Mouse (Mus musculus) left cerebral cortex, adult 18-20 months (tissue): Measurements from ENCODE around the gene Golph3l. TPM values are rescaled to one million over a fixed set of nuclear protein-coding genes. Genes with fewer than 3 reads are reported as not detected.
A peak's percentile ranks its signal among the peaks of the same experiment; 100 is the strongest.
"Not testable (repeated sequence)": the region's sequence is repeated elsewhere in the genome, so short reads cannot be mapped to it uniquely, and the experiment has no call there.

Experiments used
- DNase-seq, 2 experiments: peaks; one replicate each; pipeline ENCODE4 v3.0.0; 2021 to 2022; ENCODE audit warnings: low spot score in 2 of 2, mixed read lengths in 1 of 2
- total RNA-seq, 2 experiments: library from RNA; stranded (reverse); gene quantifications; 2 replicates each; pipeline ENCODE4 v1.2.3; 2021

Golph3l gene
- total RNA-seq, 2 experiments from 2014 or later = 18.6 to 20.4 TPM

GRCm38 (mm10) chr3:95623991-95624515, 35.3 kb downstream of the Golph3l start:
- DNase-seq = not testable (repeated sequence)

GRCm38 (mm10) chr3:95624628-95625503, 36.1 kb downstream of the Golph3l start, which contains the start of gene Ensa:
Gene Ensa (plus strand): TSS chr3:95624993.
- DNase-seq = peak; percentile 96 to 97

DNA sequence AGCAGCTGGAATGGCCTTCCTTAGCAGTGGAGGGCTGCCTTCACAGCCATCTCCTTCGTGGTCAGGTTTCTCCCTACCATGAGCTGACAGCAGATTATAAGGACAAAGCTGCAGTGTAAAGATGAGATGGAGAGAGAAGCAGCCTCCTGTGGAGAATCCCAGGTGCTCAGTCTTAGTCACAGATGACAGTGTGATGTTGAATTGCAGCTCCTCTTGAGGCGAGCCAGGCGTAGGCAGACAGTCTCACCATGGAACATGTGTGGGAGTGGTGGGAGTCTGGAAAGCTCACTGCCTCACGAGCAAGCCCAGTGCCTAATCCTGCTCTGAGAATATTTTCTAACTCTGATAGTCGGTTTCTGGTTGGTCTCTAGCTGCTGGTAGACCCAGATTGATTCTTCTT, 39.0 kb downstream of the Golph3l start:
- DNase-seq = peak; percentile 79 to 85

DNA sequence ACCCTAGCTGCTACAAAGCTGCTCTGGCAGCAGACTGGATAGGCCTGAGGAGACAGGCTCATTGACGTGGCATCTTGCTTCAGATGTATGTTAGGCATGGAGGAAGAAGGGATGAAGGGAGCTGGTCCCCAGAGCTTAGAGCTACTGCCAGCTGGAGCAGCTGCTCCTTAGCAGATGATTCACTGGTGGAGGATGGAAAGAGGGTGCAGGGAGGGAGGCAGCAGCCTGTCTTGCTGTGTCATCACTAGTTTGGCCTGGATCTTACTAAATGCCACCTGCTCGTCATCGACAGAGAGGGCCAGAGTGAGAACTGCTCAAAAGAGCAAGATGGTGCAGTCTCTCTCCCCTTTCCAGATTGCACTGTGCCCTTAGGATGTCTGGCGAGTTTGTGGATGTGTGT, 41.0 kb downstream of the Golph3l start:
- peak; percentile 72 to 76 for DNase-seq

DNA sequence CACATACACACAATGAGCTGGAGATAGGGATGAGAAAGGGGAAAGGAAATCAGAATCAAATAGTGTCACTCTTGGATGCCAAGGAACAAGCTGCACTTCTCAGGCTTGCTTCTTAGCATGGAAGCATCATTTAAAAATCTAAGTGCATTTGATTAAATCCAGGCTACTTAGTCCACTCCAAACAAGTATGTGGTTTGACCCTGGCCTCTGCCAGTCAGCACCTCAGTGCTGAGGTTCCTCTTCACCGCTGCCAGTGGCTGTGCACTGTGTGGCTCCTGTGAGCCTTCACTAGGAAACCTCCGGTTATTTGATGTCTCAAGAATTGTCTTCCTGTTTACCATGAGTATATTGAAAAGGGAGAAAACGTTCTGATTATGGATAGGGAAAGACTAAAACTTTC, 42.1 kb downstream of the Golph3l start:
- DNase-seq = no peak

DNA sequence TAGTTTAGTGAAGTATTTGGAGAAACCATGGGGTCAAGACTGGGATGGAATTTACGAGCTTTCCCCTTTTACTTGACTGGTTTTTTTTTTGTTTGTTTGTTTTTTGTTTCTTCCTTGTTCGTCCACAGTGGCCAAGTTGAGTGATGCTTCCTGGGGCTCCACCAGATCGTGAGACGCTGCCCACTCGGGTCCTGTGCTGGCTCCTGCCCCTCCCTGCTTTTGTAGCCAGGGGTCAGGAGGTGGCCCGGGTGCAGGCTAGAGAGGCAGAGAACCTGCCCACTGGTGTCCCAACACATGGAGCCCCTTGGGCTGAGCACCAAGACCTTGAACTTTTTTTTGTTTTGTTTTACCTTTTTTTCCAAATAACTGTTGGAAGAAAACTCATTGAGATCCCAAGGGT, 42.6 kb downstream of the Golph3l start:
- no peak for DNase-seq

DNA sequence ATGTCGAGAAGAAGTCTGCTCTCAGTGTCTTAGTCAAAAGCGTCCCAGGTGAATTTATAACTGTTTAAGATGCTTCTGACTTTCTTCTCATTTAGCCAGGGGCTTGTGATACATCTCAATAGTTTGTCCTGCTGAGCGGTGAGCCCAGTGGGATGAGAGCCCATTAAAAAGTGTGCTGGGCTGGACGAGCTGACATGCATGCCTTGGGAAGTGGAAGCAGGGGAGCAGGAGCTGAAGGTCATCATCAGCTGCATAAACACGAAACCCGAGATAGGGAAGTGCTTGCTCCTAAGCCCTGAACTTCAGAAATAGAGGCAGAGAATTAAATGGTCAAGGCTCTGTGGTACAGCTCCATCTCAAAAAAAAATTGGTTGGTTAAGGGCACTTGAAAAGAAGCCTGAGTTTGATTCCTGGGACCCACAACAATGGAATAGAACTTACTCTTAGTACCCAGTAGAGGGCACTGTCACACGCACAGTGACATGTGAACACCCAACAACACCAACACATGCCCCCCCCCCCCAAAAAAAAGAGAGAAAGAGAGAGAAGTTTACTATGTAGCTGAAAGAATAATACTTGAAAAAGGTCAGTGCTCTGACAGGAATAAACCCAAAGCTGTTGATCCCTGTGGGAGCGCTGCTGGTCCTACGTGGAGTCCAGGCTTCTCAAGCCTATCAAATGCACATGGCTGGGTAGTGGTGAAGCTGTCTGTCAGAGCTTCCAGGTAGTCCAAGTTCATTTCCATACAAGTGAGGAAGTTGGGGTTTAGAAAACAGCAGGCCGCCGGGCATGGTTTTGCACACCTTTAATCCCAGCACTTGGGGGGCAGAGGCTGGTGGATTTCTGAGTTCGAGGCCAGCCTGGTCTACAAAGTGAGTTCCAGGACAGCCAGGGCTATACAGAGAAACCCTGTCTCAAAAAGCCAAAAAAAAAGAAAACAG, 44.2 kb downstream of the Golph3l start:
- no peak for DNase-seq

GRCm38 (mm10) chr3:95635636-95636035, 46.9 kb downstream of the Golph3l start:
- no peak for DNase-seq

GRCm38 (mm10) chr3:95636072-95636471, 47.3 kb downstream of the Golph3l start:
- no peak for DNase-seq

DNA sequence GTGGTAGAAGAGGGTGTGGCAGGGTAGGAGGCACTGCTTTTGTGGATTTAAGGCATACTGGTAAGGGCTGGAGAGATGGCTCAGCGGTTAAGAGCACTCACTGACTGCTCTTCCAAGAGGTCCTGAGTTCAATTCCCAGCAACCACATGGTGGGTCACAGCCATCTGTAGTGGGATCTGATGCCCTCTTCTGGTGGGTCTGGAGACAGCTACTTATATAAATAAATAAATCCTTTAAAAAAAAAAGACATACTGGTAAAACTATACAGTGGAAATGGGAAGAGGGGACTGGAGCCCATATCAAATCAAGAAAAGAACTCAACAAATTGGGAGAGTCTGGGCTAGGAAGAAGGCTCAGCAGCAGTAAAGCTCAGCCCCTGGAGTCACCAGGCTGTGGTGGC, 51.0 kb downstream of the Golph3l start:
- DNase-seq = no peak

DNA sequence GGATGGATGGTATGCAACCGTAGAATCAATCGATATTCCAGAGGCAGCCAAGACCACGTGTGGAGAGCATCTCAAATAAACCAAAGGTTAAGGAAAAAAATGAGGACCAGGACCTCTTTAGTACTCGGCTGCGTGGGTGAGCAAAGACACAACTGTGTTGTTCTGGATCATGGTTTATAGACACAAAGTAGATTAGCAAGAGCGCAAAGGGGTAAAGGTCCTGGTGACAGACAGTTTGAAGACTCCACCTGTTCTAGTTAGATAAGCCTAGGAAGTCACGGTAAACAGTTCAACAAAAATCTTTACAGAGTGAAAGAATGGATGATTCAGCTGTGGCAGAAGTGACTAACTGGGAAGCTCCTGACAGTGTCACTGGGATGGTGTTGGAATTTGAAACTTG, 54.4 kb downstream of the Golph3l start:
- no peak for DNase-seq

DNA sequence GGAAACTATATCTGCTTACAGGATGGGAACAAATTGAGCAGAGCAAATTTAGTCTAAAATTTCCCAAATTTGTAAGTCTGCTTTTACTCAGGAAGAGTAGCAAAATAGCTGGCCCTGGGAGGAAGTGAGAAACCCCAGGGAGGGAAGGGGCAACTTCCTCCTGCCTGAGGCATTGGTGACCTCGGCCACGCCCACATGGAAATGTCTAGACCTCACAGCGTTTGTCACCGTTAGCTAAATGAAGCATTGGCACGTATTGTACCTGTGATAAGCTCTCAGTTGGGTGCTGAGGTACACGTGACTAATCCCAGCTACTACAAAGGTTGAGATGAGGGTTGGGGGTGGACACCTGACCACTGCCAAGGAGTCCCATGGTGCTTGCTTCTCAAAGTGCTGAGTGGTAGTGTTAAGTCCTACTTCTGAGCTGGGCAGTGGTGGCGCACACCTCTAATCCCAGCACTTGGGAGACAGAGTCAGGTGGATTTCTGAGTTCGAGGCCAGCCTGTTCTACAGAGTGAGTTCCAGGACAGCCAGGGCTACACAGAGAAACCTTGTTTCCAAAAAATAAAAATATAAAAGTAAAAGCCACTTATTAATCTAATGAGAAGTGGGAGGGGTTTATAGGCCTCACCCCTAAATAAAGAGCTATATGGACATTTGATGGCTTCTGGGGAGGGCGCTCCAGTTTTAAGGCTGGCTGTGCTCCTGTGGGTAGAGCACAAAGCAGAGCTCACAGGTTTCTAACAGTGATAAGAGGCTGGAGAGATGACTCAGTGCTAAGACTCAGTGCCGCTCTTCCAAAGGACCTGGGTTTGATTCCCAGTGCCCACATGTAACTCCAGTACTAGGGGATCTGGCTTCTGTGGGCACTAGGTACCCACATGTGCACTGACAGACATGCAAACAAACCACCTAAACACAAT, 56.8 kb downstream of the Golph3l start:
- DNase-seq = no peak

GRCm38 (mm10) chr3:95648016-95648415, 59.3 kb downstream of the Golph3l start:
- DNase-seq = no peak

DNA sequence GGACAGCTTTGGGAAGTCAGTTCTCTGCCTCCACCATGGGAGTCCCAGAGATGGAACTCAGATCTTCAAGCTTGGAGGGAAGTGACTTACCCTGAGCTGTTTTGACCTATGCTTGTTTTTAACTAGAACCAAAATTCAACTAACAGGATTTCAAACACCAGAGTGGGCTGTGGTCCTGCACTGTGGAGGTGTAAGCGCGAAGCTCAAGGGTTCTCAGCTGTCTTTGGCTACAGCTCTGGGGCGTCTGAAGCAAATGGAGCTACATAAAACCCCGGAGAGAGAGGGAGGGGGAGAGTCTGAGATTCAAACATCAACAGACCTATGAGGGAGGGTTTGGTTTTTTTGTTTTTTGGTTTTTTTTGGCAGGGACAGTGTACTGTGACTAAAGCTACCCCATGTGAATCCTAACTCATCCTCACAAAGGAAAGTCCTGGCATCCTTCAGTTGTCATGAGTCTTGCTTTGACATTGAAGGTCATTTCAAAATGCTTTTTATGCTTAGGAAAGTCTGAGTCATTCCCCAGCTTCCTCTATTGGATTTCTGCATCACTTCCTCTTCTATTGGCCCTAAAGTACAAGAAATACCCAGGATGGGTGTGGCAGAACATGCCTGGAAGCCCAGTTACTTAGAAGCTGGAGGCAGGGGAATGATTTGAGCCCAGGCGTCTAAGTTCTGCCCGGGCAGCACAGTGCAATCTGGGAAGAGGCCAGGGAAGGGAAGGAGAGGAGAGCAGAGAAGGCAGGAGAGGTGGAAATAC, 61.7 kb downstream of the Golph3l start:
- DNase-seq = no peak

DNA sequence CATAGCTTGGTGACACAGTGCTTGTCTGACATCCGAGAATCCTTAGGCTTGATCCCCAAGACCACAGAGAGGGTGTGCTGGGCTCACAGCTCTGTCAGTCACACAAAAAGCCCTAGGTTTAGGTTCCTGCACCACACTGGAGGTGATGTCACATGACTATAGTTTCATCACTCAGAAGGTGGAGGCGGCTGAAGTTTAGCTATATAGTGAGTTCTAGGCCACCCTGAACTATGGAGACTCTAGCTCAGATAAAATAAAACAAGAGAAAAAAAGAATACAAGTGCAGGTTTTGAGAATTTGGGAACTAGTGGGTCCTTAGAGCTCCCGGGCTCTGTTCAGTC, 62.3 kb downstream of the Golph3l start:
- DNase-seq = no peak

DNA sequence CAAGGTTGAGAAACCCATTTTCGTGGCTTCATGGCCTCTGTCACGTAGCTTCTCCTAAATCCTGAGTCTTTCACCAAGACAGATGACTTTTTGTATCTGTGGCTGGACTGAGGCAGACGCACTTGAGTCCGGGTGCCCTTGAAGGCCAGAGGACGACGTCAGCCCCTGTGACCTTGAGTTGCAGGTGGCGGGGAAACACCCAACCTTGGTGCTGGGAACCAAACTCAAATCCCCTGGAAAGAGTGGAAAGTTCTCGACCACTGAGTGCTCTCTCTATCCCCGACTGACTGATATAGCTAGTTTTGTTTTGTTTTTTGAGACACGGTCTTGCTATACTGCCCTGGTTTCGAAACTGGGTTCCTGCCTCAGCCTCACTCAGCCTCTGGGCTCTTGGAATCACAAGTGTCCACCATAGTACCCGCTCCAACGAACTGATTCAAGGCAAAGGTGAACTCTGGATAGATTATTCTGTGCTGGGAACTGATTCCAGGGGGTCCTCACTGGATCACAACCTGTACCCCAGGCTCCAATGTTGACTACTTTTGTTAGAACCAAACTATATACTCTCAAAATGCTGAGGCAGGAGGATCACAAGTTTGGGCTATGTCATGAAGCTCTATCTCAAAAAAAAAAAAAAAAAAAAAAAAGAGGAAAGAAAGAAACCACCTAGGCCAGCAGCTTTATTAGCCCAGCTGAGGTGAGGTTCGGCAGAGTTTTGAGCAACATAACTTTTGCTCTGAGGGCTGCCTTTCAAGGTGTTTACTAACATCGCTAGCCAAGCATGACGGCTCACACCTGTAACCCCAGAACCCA, 62.9 kb downstream of the Golph3l start:
- DNase-seq = no peak

GRCm38 (mm10) chr3:95652204-95652811, 63.6 kb downstream of the Golph3l start:
- no peak for DNase-seq

- DNase-seq = no peak
Measured at GRCm38 (mm10) chr3:95652871-95653270, 64.1 kb downstream of the Golph3l start.
